Mouse (Mus musculus) kidney, adult 9 months (tissue): ENCODE data around the gene Olfr630.
A peak's percentile ranks its signal among the peaks of the same experiment; 100 is the strongest.
"Not testable (repeated sequence)": the region's sequence is repeated elsewhere in the genome, so short reads cannot be mapped to it uniquely, and the experiment has no call there.

ENCODE experiments used
- DNase-seq: peaks from one replicate; pipeline ENCODE4 v3.0.0; 2022

The Olfr630 gene

GRCm38 (mm10) chr7:103757233-103757632 lies at the start of gene Olfr630:
Gene Olfr630 (minus strand): TSS chr7:103757333.
- no peak for DNase-seq

GRCm38 (mm10) chr7:103806856-103807255 lies 49.7 kb upstream of the Olfr630 start:
- DNase-seq = peak; percentile 15

- DNase-seq = no peak
Measured at GRCm38 (mm10) chr7:103792669-103793388, 35.7 kb upstream of the Olfr630 start.

- no peak for DNase-seq
Measured at GRCm38 (mm10) chr7:103791721-103792120, 34.6 kb upstream of the Olfr630 start, which contains the start of gene Olfr67. Gene Olfr67 (minus strand): TSS chr7:103791821.

- DNase-seq = no peak
Measured at GRCm38 (mm10) chr7:103779598-103779997, 22.5 kb upstream of the Olfr630 start, which contains the start of gene Olfr68. Gene Olfr68 (minus strand): TSS chr7:103779698.

- not testable (repeated sequence) for DNase-seq
Measured at GRCm38 (mm10) chr7:103777652-103778051, 20.5 kb upstream of the Olfr630 start.

GRCm38 (mm10) chr7:103771494-103771893 lies 14.4 kb upstream of the Olfr630 start, which contains the start of gene Olfr69:
Gene Olfr69 (minus strand): TSS chr7:103771594.
- DNase-seq = no peak

GRCm38 (mm10) chr7:103767687-103768086 lies 10.6 kb upstream of the Olfr630 start:
- DNase-seq = not testable (repeated sequence)

- DNase-seq = not testable (repeated sequence)
Measured at GRCm38 (mm10) chr7:103762212-103762611, 5.1 kb upstream of the Olfr630 start.

- no peak for DNase-seq
Measured at GRCm38 (mm10) chr7:103744843-103745242, 12.3 kb downstream of the Olfr630 start, which contains the start of gene Olfr629. Gene Olfr629 (minus strand): TSS chr7:103744943.

- DNase-seq = no peak
Measured at GRCm38 (mm10) chr7:103730074-103730473, 27.1 kb downstream of the Olfr630 start, which contains the start of gene Olfr628. Gene Olfr628 (plus strand): TSS chr7:103730374.

GRCm38 (mm10) chr7:103716398-103716797 lies 40.7 kb downstream of the Olfr630 start:
- not testable (repeated sequence) for DNase-seq

GRCm38 (mm10) chr7:103714371-103714770 lies 42.8 kb downstream of the Olfr630 start, which contains the start of gene Olfr243:
Gene Olfr243 (plus strand): TSS chr7:103714671.
- DNase-seq = no peak

- peak; percentile 3 for DNase-seq
Measured at GRCm38 (mm10) chr7:103712024-103712423, 45.1 kb downstream of the Olfr630 start.
